Mouse (Mus musculus) brain, embryonic 18.5 days (tissue): ENCODE results near the gene Osbpl6.

Source experiments
- DNase-seq: peaks from one replicate; pipeline ENCODE4 v3.0.0-alpha.2; 2012; ENCODE audit warnings: low read depth, low spot score

The Osbpl6 gene

GRCm38 (mm10) chr2:76406151-76406936 lies at the start of gene Osbpl6:
Osbpl6 (plus strand) TSS chr2:76406508.
- DNase-seq: peak; percentile 65

GRCm38 (mm10) chr2:76360226-76360625 lies 46.1 kb upstream of the Osbpl6 start, which contains the start of gene Cyct:
Cyct (minus strand) TSS chr2:76360450.
- DNase-seq: no peak

GRCm38 (mm10) chr2:76362111-76362510 lies 44.2 kb upstream of the Osbpl6 start:
- DNase-seq: no peak

- no peak for DNase-seq
These were observed 40.5 kb upstream of the Osbpl6 start for GRCm38 (mm10) chr2:76365811-76366210.

GRCm38 (mm10) chr2:76367188-76367922 lies 39.0 kb upstream of the Osbpl6 start:
- DNase-seq: peak; percentile 49

- no peak for DNase-seq
These were observed 37.2 kb upstream of the Osbpl6 start for GRCm38 (mm10) chr2:76368861-76369660.

- peak; percentile 71 for DNase-seq
These were observed 36.3 kb upstream of the Osbpl6 start, which contains the start of gene Rbm45 for GRCm38 (mm10) chr2:76369821-76370655. Rbm45 (plus strand) TSS chr2:76369984.

GRCm38 (mm10) chr2:76370656-76370922 lies 35.7 kb upstream of the Osbpl6 start:
- DNase-seq: no peak

- no peak for DNase-seq
These were observed 34.1 kb upstream of the Osbpl6 start for GRCm38 (mm10) chr2:76372244-76372643.

GRCm38 (mm10) chr2:76374544-76375206 lies 31.6 kb upstream of the Osbpl6 start:
- DNase-seq: no peak

GRCm38 (mm10) chr2:76378646-76379045 lies 27.7 kb upstream of the Osbpl6 start:
- DNase-seq: no peak

GRCm38 (mm10) chr2:76386531-76386930 lies 19.8 kb upstream of the Osbpl6 start:
- DNase-seq: no peak

GRCm38 (mm10) chr2:76400178-76400577 lies 6.1 kb upstream of the Osbpl6 start:
- DNase-seq: no peak

- DNase-seq: peak; percentile 32
These were observed 635 bp upstream of the Osbpl6 start for GRCm38 (mm10) chr2:76405596-76406150.

GRCm38 (mm10) chr2:76406937-76407441 lies 681 bp downstream of the Osbpl6 start:
- DNase-seq: peak; percentile 39

GRCm38 (mm10) chr2:76409526-76409925 lies 3.2 kb downstream of the Osbpl6 start:
- no peak for DNase-seq

GRCm38 (mm10) chr2:76409986-76410385 lies 3.7 kb downstream of the Osbpl6 start:
- no peak for DNase-seq

GRCm38 (mm10) chr2:76412924-76413323 lies 6.6 kb downstream of the Osbpl6 start:
- peak; percentile 39 for DNase-seq

GRCm38 (mm10) chr2:76417446-76418141 lies 11.3 kb downstream of the Osbpl6 start:
- no peak for DNase-seq

GRCm38 (mm10) chr2:76418142-76418518 lies 11.8 kb downstream of the Osbpl6 start:
- DNase-seq: no peak
